Mouse (Mus musculus) frontal cortex, postnatal 10 days (tissue): ENCODE data around the gene Arhgef3.
A peak's percentile ranks its signal among the peaks of the same experiment; 100 is the strongest.

Source experiments
- DNase-seq, 2 experiments: peaks; one replicate each; pipeline ENCODE4 v3.0.0; 2022; ENCODE audit warnings: low spot score in 2 of 2, mixed read lengths in 1 of 2

Arhgef3 gene

GRCm38 (mm10) chr14:27114362-27115274 lies at the start of gene Arhgef3:
Gene Arhgef3 (plus strand): TSS chr14:27114899.
- DNase-seq, result no peak

GRCm38 (mm10) chr14:27066171-27066929 lies 48.3 kb upstream of the Arhgef3 start:
- no peak for DNase-seq

- DNase-seq, result no peak
Measured at GRCm38 (mm10) chr14:27067866-27068271, 46.8 kb upstream of the Arhgef3 start.

- no peak for DNase-seq
Measured at GRCm38 (mm10) chr14:27069434-27070097, 45.1 kb upstream of the Arhgef3 start.

GRCm38 (mm10) chr14:27070128-27070527 lies 44.6 kb upstream of the Arhgef3 start:
- no peak for DNase-seq

- no peak for DNase-seq
Measured at GRCm38 (mm10) chr14:27070758-27071157, 43.9 kb upstream of the Arhgef3 start.

- DNase-seq, result no peak
Measured at GRCm38 (mm10) chr14:27071985-27072384, 42.7 kb upstream of the Arhgef3 start.

- no peak for DNase-seq
Measured at GRCm38 (mm10) chr14:27075084-27075483, 39.6 kb upstream of the Arhgef3 start.

- no peak for DNase-seq
Measured at GRCm38 (mm10) chr14:27075909-27076521, 38.7 kb upstream of the Arhgef3 start.

- DNase-seq, result no peak
Measured at GRCm38 (mm10) chr14:27076522-27076920, 38.2 kb upstream of the Arhgef3 start.

GRCm38 (mm10) chr14:27081536-27082275 lies 33.0 kb upstream of the Arhgef3 start:
- no peak for DNase-seq

- DNase-seq, result no peak
Measured at GRCm38 (mm10) chr14:27085471-27085870, 29.2 kb upstream of the Arhgef3 start.

GRCm38 (mm10) chr14:27085999-27086398 lies 28.7 kb upstream of the Arhgef3 start:
- no peak for DNase-seq

- no peak for DNase-seq
Measured at GRCm38 (mm10) chr14:27094247-27094646, 20.5 kb upstream of the Arhgef3 start.

- no peak for DNase-seq
Measured at GRCm38 (mm10) chr14:27096133-27096532, 18.6 kb upstream of the Arhgef3 start.

GRCm38 (mm10) chr14:27096779-27097178 lies 17.9 kb upstream of the Arhgef3 start:
- peak; percentile 38 to 58 for DNase-seq

- DNase-seq, result no peak
Measured at GRCm38 (mm10) chr14:27101735-27102134, 13.0 kb upstream of the Arhgef3 start.

- DNase-seq, result no peak
Measured at GRCm38 (mm10) chr14:27102720-27103119, 12.0 kb upstream of the Arhgef3 start.

- DNase-seq, result peak in 1 of 2 experiments; percentile 48
Measured at GRCm38 (mm10) chr14:27105731-27106457, 8.8 kb upstream of the Arhgef3 start.
